In genomic region chr11:19463730-19464358, GRCm38 (mm10) we compare ENCODE assay signal across 16 mouse cellular contexts.
DNase-seq lines count a peak whose midpoint lies in the region; ATAC-seq lines count a peak whose summit lies in the region.
"Had no signal": no experiment of that assay in that cellular context is flagged by ENCODE, and none has a peak within 500 bp of the region (broad histone marks: within the 10 kb centered on the region; RNA-seq: fewer than 3 reads in every experiment).

No protein-coding gene starts in this region.

- H3K4me1 ChIP-seq in midbrain, embryonic 13.5 days (replicated peaks), result 0 out of 2 replicates have a peak, but pooled peaks cover 6% of the 10 kb centered on the region
- H3K4me1 ChIP-seq in midbrain, embryonic 10.5 days, result peaks cover 8% of the 10 kb centered on the region; the same call in 1 of the 2 replicates
- H3K4me1 ChIP-seq: heart, embryonic 12.5 days had no signal

- 28% methylated on average over 6 of the region's 6 CpGs for WGBS in midbrain, embryonic 13.5 days
- whole genome bisulfite sequencing in midbrain, embryonic 10.5 days, result 64% methylated on average over 6 of the region's 6 CpGs

- H3K36me3 ChIP-seq in midbrain, embryonic 13.5 days, result no peaks in the 10 kb centered on the region
- no peaks in the 10 kb centered on the region for H3K36me3 ChIP-seq in midbrain, embryonic 10.5 days
- H3K36me3 ChIP-seq: forebrain, embryonic 12.5 days; heart, embryonic 12.5 days had no signal

- ATAC-seq in midbrain, embryonic 13.5 days, result peak; percentile 56; the same call in 1 of the 2 replicates

- DNase-seq in heart, adult 11 months, result peak; percentile 68
- no peak for DNase-seq in heart, postnatal 36 days
- no peak for DNase-seq in midbrain, embryonic 10.5 days (ENCODE audit: low spot score)
- DNase-seq in fibroblast of lung, adult 2 months (ENCODE audit: low read depth), result peak; percentile 5
- no peak for DNase-seq in lung, postnatal 4 days
- DNase-seq in kidney, postnatal 36 days, result no peak
- DNase-seq: adrenal gland, adult 2 months; heart, postnatal 14 days; kidney, adult 8-10 months; kidney, postnatal 14 days; liver; lung, postnatal 10 days had no signal

- no peak overlapping the region for H3K9ac ChIP-seq in midbrain, embryonic 13.5 days (replicated peaks)
- H3K9ac ChIP-seq: forebrain, embryonic 12.5 days; heart, embryonic 12.5 days had no signal

- H3K9me3 ChIP-seq in midbrain, embryonic 13.5 days, result no peaks in the 10 kb centered on the region
- no peaks in the 10 kb centered on the region for H3K9me3 ChIP-seq in midbrain, embryonic 10.5 days (replicated peaks)
- H3K9me3 ChIP-seq: forebrain, embryonic 12.5 days; heart, embryonic 12.5 days had no signal

- no peak overlapping the region for H3K4me2 ChIP-seq in midbrain, embryonic 13.5 days (replicated peaks)
- H3K4me2 ChIP-seq: forebrain, embryonic 12.5 days; heart, embryonic 12.5 days had no signal

- no peak overlapping the region for H3K27ac ChIP-seq in midbrain, embryonic 13.5 days
- no peak overlapping the region for H3K27ac ChIP-seq in midbrain, embryonic 10.5 days (replicated peaks)
- H3K27ac ChIP-seq: forebrain, embryonic 12.5 days had no signal

- no peaks in the 10 kb centered on the region for H3K27me3 ChIP-seq in midbrain, embryonic 13.5 days
- H3K27me3 ChIP-seq in midbrain, embryonic 10.5 days (ENCODE audit: low read depth, poor library complexity, severe bottlenecking), result no peaks in the 10 kb centered on the region
- H3K27me3 ChIP-seq: forebrain, embryonic 12.5 days; heart, embryonic 12.5 days had no signal

- intact Hi-C loops in heart, postnatal 36 days (cut with DNase I), result loop anchor here (5.0 kb wide), 1 partner anchor 1082 kb away; no protein-coding TSS in a partner anchor

- H3K4me3 ChIP-seq in midbrain, embryonic 13.5 days (replicated peaks), result no peak overlapping the region
- no peak overlapping the region for H3K4me3 ChIP-seq in midbrain, embryonic 10.5 days
- H3K4me3 ChIP-seq: forebrain, embryonic 12.5 days; heart, embryonic 12.5 days; myocyte had no signal

Comparison
In these comparisons a context has a peak if more than half of its experiments do, and no peak if none do; other contexts are left out.
1. DNase-seq: peak in heart, adult 11 months (single experiment) and fibroblast of lung, adult 2 months (single experiment); none in heart, postnatal 36 days (0 of 2), midbrain, embryonic 10.5 days (single experiment), lung, postnatal 4 days (0 of 2) and kidney, postnatal 36 days (0 of 2).